Comparison of ENCODE assay signal across 10 mouse cellular contexts in the genomic region with DNA sequence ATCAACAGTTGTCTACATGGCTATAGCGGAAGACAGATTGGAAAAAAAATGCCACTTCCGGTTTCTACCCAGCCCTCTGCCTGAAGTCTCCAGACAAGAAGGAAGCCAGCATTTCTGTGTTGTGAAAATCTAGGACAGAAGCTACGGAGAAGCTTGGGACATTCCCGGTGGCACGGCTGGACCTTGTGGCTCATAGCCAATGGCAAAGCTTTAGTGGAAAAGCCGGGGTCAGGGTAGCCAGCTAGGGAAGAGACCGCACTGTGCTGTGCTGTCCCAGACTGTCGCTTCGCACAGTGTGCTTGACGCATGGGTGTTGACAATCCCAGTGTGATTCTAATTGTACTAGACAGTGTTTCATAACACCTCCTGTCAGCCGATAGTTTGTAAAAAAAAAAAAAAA.
DNase-seq lines count a peak whose midpoint lies in the region; ATAC-seq and TF ChIP-seq lines count a peak whose summit lies in the region.
"Had no signal": no experiment of that assay in that cellular context is flagged by ENCODE, and none has a peak within 500 bp of the region (broad histone marks: within the 10 kb centered on the region; RNA-seq: fewer than 3 reads in every experiment).

No protein-coding gene starts in this region.

- peak; percentile 94 for DNase-seq in heart, adult 11 months
- DNase-seq in heart, postnatal 25 days (ENCODE audit: low spot score), result no peak
- no peak for DNase-seq in CH12.LX (ENCODE audit: extremely low read depth)
- DNase-seq in cerebellum, adult 18-20 months, result peak; percentile 33 to 40
- peak; percentile 24 to 38 for DNase-seq in lung, adult 18-20 months
- DNase-seq in thymus, adult 2 months, result no peak
- DNase-seq: gastrocnemius, postnatal 14 days had no signal

- no peak for TF ChIP-seq EP300 in CH12.LX (IDR thresholded peaks at IDR 0.05; ENCODE audit: low read length)

- no peak overlapping the region for H3K27ac ChIP-seq in CH12.LX (ENCODE audit: insufficient read depth, low read depth)
- no peak overlapping the region for H3K27ac ChIP-seq in thymus, adult 2 months (ENCODE audit: control insufficient read depth, insufficient read depth, low read length)
- no peak overlapping the region for H3K27ac ChIP-seq in midbrain, embryonic 16.5 days (ENCODE audit: low read length)
- H3K27ac ChIP-seq: midbrain, embryonic 12.5 days had no signal

- H3K9ac ChIP-seq in CH12.LX (ENCODE audit: insufficient read depth, low read depth), result no peak overlapping the region
- no peak overlapping the region for H3K9ac ChIP-seq in midbrain, embryonic 16.5 days (ENCODE audit: low read depth, low read length)
- H3K9ac ChIP-seq: midbrain, embryonic 12.5 days had no signal

- ATAC-seq in inflammation-experienced regulatory T-cells, adult 6 months, result no peak
- ATAC-seq in midbrain, embryonic 16.5 days, result no peak; the same call in 1 of the 2 replicates

- TF ChIP-seq CTCF in CH12.LX (conservative IDR thresholded peaks at IDR 0.05 in 1 of 2, IDR thresholded peaks at IDR 0.05 in 1 of 2; ENCODE audit: low read depth in 2 of 2, low read length in 2 of 2), result no peak
- TF ChIP-seq CTCF in thymus, adult 2 months (IDR thresholded peaks at IDR 0.05; ENCODE audit: borderline replicate concordance, control insufficient read depth, extremely low read depth, insufficient read depth, low read length, poor library complexity), result no peak

- no peak for TF ChIP-seq RAD21 in CH12.LX (IDR thresholded peaks at IDR 0.05; ENCODE audit: low read depth, low read length)

- no peaks in the 10 kb centered on the region for H3K79me2 ChIP-seq in CH12.LX (replicated peaks; ENCODE audit: control insufficient read depth, extremely low read depth, insufficient read depth, poor library complexity, severe bottlenecking)

- H3K27me3 ChIP-seq in CH12.LX (replicated peaks), result no peaks in the 10 kb centered on the region
- no peaks in the 10 kb centered on the region for H3K27me3 ChIP-seq in thymus, adult 2 months (ENCODE audit: control insufficient read depth, insufficient read depth, low read length)
- H3K27me3 ChIP-seq in midbrain, embryonic 16.5 days (ENCODE audit: control insufficient read depth, insufficient read depth, low read depth, low read length), result no peaks in the 10 kb centered on the region
- H3K27me3 ChIP-seq: midbrain, embryonic 12.5 days had no signal

- H3K9me3 ChIP-seq in CH12.LX (replicated peaks; ENCODE audit: low read length), result no peaks in the 10 kb centered on the region
- H3K9me3 ChIP-seq in midbrain, embryonic 16.5 days (replicated peaks; ENCODE audit: control insufficient read depth, low read length, poor library complexity, severe bottlenecking), result no peaks in the 10 kb centered on the region
- H3K9me3 ChIP-seq: midbrain, embryonic 12.5 days had no signal

- in situ Hi-C loops in CH12.LX (cut with MboI; ENCODE audit: low pct_ligation_motif_present, low pct_unique_long_range_greater_than_20kb, low sequenced_read_pairs), result no loop called here

- H3K4me2 ChIP-seq in CH12.LX (ENCODE audit: insufficient read depth, low read depth, poor library complexity, severe bottlenecking), result no peak overlapping the region
- no peak overlapping the region for H3K4me2 ChIP-seq in midbrain, embryonic 16.5 days (ENCODE audit: low read length)
- H3K4me2 ChIP-seq: midbrain, embryonic 12.5 days had no signal

- H3K4me1 ChIP-seq in CH12.LX (ENCODE audit: control insufficient read depth in 1 of 2, insufficient read depth in 2 of 2), result peaks cover under 1 to 5% of the 10 kb centered on the region in 2 experiments; a peak in 2 of 4 replicates
- peaks cover 7% of the 10 kb centered on the region for H3K4me1 ChIP-seq in thymus, adult 2 months (replicated peaks; ENCODE audit: control insufficient read depth, insufficient read depth, low read length)
- H3K4me1 ChIP-seq in midbrain, embryonic 16.5 days (ENCODE audit: control insufficient read depth, insufficient read depth, low read length), result no peaks in the 10 kb centered on the region
- H3K4me1 ChIP-seq: midbrain, embryonic 12.5 days had no signal

- no peak for TF ChIP-seq POLR2A in CH12.LX (IDR thresholded peaks at IDR 0.05; ENCODE audit: low read depth, low read length)
- no peak for TF ChIP-seq POLR2A in thymus, adult 2 months (IDR thresholded peaks at IDR 0.05; ENCODE audit: control insufficient read depth, extremely low read depth, insufficient read depth, low read length, poor library complexity)

- dilution Hi-C loops in CH12.LX (cut with MboI; ENCODE audit: extremely low pct_ligation_motif_present, extremely low pct_unique_long_range_greater_than_20kb, low sequenced_read_pairs), result no loop called here

- WGBS in thymus, adult 2 months, result 79% methylated on average over 11 of the region's 11 CpGs
- WGBS in midbrain, embryonic 16.5 days, result 83% methylated on average over 11 of the region's 11 CpGs

- no peaks in the 10 kb centered on the region for H3K36me3 ChIP-seq in CH12.LX (replicated peaks in 1 of 2; ENCODE audit: control insufficient read depth in 1 of 2, insufficient read depth in 1 of 2, low read length in 1 of 2)
- no peaks in the 10 kb centered on the region for H3K36me3 ChIP-seq in thymus, adult 2 months (ENCODE audit: control insufficient read depth, insufficient read depth, low read length)
- no peaks in the 10 kb centered on the region for H3K36me3 ChIP-seq in midbrain, embryonic 16.5 days (ENCODE audit: control insufficient read depth, insufficient read depth, low read length)
- H3K36me3 ChIP-seq: midbrain, embryonic 12.5 days had no signal

- no peak overlapping the region for H3K4me3 ChIP-seq in CH12.LX (replicated peaks in 1 of 3; ENCODE audit: low read depth in 2 of 3, low read length in 2 of 3, poor library complexity in 1 of 3)
- H3K4me3 ChIP-seq in thymus, adult 2 months (ENCODE audit: control insufficient read depth, insufficient read depth, low read length), result no peak overlapping the region
- no peak overlapping the region for H3K4me3 ChIP-seq in midbrain, embryonic 16.5 days (ENCODE audit: low read depth, low read length)
- H3K4me3 ChIP-seq: midbrain, embryonic 12.5 days had no signal

- intact Hi-C loops in heart, postnatal 25 days (cut with DNase I), result no loop called here

TF ChIP-seq in CH12.LX, 34 proteins besides CTCF, POLR2A, EP300 and RAD21:
- TF ChIP-seq ELF1 (IDR thresholded peaks at IDR 0.05; ENCODE audit: low read depth, low read length) (0 out of 2 replicates have a peak, but pooled peaks have one; percentile 34), USF2 (conservative IDR thresholded peaks at IDR 0.05; ENCODE audit: low read depth, low read length) (no peak), KAT2A (IDR thresholded peaks at IDR 0.05; ENCODE audit: insufficient replicate concordance, low read length) (no peak), MAZ (IDR thresholded peaks at IDR 0.05; ENCODE audit: low read depth, low read length) (no peak), GABPA (IDR thresholded peaks at IDR 0.05; ENCODE audit: insufficient replicate concordance, low read depth, low read length) (no peak), ZNF384 (IDR thresholded peaks at IDR 0.05; ENCODE audit: low read depth, low read length) (peak; percentile 59; the same call in 1 of the 2 replicates)

Comparison
In these comparisons a context has a peak if more than half of its experiments do, and no peak if none do; other contexts are left out.
1. DNase-seq: peak in heart, adult 11 months (single experiment), cerebellum, adult 18-20 months (2 of 2) and lung, adult 18-20 months (2 of 2); none in heart, postnatal 25 days (single experiment), CH12.LX (single experiment) and thymus, adult 2 months (single experiment).